Mouse (Mus musculus): ENCODE results near the gene Trex1. TPM values are rescaled to one million over a fixed set of nuclear protein-coding genes. Genes with fewer than 3 reads are reported as not detected.

Trex1 gene
- polyA plus RNA-seq, 1 experiment from 2014 or later, result 10.6 TPM

DNA sequence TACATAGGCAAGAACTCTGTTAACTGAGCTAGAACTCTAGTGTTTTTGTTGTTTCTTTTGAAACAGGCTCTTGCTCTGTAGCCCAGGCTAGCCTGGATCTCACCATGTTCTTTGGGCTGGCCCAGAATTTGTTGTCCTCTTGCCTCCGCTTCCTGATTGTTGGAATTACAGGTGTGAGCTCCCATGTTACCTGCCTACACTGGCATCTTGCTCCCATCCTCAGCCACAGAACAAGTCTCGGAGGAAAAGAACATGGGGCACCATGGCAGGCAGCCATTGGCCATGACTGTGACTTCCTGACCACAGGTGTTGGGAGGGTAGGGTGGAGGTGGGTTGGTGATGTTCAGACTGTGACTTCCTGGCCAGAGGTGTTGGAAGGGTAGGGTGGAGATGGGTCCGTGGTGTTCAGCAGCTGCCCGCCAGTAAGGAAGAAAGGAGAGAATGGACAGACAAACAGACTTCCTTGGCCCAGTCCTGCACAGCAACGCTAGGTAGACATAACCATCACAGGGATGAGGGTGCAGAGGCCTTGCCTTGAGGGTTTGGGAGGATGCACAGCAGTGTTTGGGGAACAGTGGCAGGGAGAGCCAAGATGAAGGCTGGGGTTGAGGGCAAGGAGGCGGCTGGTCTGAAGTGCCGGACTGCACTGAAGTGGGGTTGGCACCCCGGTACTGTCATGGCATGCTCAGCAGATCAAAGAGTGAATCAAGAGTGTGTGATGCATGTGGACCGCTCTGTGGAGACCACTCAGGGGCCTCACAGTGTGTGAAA is 6.9 kb downstream of the Trex1 start:
- Histone ChIP-seq H3K4me2 (no peak overlapping the region), H3K4me3 (ENCODE audit: low read depth, low read length) (no peak overlapping the region), H3K4me1 (ENCODE audit: insufficient read depth) (0 out of 2 replicates have a peak, but pooled peaks cover 4% of the 10 kb centered on the region), H3K9me3 (ENCODE audit: low read depth, low read length) (no peaks in the 10 kb centered on the region), H3K27ac (ENCODE audit: low read depth) (no peak overlapping the region), H3K36me3 (ENCODE audit: insufficient read depth) (peaks cover 20% of the 10 kb centered on the region), H3K27me3 (ENCODE audit: insufficient read depth, low read length) (no peaks in the 10 kb centered on the region), H3K9ac (no peak overlapping the region)
- TF ChIP-seq CTCF (IDR thresholded peaks at IDR 0.05; ENCODE audit: low read depth), result no peak
- no peak for ATAC-seq (ENCODE audit: insufficient read depth)
- no peak for DNase-seq
- WGBS, result 88% methylated on average over 9 of the region's 9 CpGs

DNA sequence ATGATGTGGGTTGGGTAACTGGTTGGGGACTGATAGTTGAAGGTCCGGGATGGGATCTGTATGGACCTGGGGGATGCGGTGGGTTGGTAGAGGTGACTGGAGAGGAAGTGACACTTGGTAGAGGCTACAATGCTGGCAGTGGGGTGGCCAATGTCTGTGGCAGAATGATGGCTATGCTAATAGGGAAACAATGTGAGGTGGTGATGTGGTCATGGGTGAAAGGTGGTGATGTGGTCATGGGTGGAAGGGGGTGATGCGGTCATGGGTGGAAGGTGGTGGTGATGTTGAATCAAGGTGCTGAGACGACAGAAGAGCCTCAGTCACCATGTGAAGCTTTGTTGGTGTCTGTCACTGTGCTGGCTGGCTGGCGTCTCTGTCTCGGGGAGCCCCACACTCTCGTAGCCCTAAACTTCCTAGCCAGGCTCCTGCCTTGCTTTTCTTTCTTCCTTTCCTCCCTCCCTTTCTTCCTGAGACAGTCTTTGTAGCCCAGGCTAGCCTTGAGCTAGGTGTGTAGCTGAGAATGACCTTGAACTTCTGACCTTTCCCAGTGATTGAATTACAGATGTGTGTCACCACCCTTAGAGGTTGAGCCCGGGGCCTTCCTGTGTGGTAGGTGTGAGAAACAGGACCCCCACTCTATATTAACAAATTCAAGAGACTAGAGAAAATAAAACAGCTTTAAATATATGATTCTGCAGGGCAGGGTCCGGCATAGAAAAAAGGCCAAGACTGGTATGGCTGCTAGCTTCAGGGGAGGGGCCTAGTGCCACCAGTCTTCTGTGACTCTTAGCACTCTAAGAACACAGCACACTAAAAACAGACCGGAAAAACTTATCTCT is 7.7 kb downstream of the Trex1 start:
- DNase-seq (no peak), ATAC-seq (ENCODE audit: insufficient read depth) (no peak)
- Histone ChIP-seq H3K27me3 (ENCODE audit: insufficient read depth, low read length) (no peaks in the 10 kb centered on the region), H3K4me2 (no peak overlapping the region), H3K4me3 (ENCODE audit: low read depth, low read length) (no peak overlapping the region), H3K9me3 (ENCODE audit: low read depth, low read length) (no peaks in the 10 kb centered on the region), H3K36me3 (ENCODE audit: insufficient read depth) (peaks cover 12% of the 10 kb centered on the region; the same call in 1 of the 2 replicates), H3K4me1 (ENCODE audit: insufficient read depth) (0 out of 2 replicates have a peak, but pooled peaks cover 4% of the 10 kb centered on the region), H3K27ac (ENCODE audit: low read depth) (no peak overlapping the region), H3K9ac (no peak overlapping the region)
- WGBS, result 84% methylated on average over 10 of the region's 10 CpGs
- no peak for TF ChIP-seq CTCF (IDR thresholded peaks at IDR 0.05; ENCODE audit: low read depth)

DNA sequence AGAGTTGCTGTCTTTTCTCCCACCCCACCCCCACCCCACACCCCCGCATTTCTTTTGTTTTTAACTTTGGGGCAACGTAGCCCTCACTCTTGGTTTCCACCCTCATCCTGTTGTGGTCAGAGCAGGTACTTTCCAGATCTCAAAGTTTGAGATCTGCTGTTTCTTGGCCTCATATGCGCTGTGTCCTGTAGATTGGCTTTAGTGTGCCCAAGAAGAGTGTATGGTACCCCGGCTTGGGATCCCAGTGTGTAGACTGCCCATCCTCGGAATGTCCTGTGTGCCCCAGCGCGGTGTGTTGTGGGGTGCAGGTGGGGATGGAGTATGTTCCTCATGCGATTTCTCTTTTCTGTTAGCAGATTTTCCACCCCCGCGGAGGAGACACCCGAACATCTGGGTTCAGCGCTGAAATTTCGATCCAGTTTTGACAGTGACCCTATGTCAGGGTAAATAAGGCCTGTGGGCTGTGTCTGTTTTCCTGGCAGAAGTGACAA is 8.5 kb downstream of the Trex1 start:
- WGBS, result 91% methylated on average over 13 of the region's 13 CpGs
- TF ChIP-seq CTCF (IDR thresholded peaks at IDR 0.05; ENCODE audit: low read depth), result no peak
- DNase-seq (no peak), ATAC-seq (ENCODE audit: insufficient read depth) (no peak)
- no peak overlapping the region for H3K27ac ChIP-seq (ENCODE audit: low read depth)
- 0 out of 2 replicates have a peak, but pooled peaks cover 4% of the 10 kb centered on the region for H3K4me1 ChIP-seq (ENCODE audit: insufficient read depth)
- H3K9ac ChIP-seq, result no peak overlapping the region
- H3K4me3 ChIP-seq (ENCODE audit: low read depth, low read length), result no peak overlapping the region
- no peaks in the 10 kb centered on the region for H3K27me3 ChIP-seq (ENCODE audit: insufficient read depth, low read length)
- H3K4me2 ChIP-seq, result no peak overlapping the region
- no peaks in the 10 kb centered on the region for H3K9me3 ChIP-seq (ENCODE audit: low read depth, low read length)
- peaks cover 5% of the 10 kb centered on the region; the same call in 1 of the 2 replicates for H3K36me3 ChIP-seq (ENCODE audit: insufficient read depth)

DNA sequence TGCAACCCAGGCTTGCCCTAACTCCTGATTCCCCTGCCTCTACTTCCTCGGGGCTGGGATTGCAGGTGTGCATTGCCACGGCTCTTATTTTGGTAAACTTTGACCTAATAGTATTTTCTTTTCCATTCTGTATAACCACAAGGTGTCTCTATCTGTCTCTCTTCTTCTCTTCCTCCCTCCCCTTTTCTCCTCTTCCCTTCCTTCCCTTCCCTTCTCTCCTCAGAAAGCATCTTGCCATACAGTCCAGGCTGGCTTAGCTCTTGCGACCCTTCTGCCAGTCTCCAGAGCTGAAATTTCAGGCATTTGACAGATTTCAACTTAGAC is 8.9 kb downstream of the Trex1 start:
- H3K4me3 ChIP-seq (ENCODE audit: low read depth, low read length), result no peak overlapping the region
- H3K36me3 ChIP-seq (ENCODE audit: insufficient read depth), result peaks cover 5% of the 10 kb centered on the region; the same call in 1 of the 2 replicates
- no peak overlapping the region for H3K27ac ChIP-seq (ENCODE audit: low read depth)
- H3K9me3 ChIP-seq (ENCODE audit: low read depth, low read length), result no peaks in the 10 kb centered on the region
- H3K9ac ChIP-seq, result no peak overlapping the region
- TF ChIP-seq CTCF (IDR thresholded peaks at IDR 0.05; ENCODE audit: low read depth), result no peak
- DNase-seq (no peak), ATAC-seq (ENCODE audit: insufficient read depth) (no peak)
- no peak overlapping the region for H3K4me2 ChIP-seq
- 0 out of 2 replicates have a peak, but pooled peaks cover 4% of the 10 kb centered on the region for H3K4me1 ChIP-seq (ENCODE audit: insufficient read depth)
- H3K27me3 ChIP-seq (ENCODE audit: insufficient read depth, low read length), result no peaks in the 10 kb centered on the region
- 65% methylated on average over 3 of the region's 3 CpGs for WGBS

DNA sequence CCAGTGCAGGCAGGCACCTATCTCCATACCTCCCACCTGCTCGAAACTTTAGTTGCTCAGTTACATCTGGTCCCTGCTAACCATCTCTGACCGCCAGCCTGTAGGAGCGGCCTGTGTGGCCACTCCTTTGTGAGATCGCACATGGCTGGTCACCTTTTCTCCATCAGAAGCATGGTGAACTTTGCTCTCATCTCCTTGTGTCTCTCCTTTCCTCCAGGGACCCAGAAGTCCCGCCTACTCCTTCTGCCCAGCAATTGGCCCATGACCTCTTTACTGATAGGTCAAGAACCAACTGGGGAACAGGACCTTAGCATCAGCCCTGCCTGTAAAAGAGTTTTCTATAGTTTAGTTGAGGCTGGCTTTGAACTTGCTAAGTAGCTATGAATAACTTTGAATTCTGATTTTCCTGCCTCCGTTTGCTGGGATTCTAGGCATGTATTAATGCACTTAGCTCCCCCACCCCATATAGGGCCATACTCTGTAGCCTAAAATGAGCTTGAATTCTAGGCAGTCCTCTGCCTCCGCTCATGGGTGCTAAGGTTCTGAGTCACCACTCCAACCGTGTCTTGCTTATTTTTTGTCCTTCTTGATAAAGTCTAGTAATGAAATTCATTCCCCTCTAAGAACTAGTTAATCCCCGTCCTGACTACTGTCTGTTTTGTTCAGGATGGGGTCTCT is 9.4 kb downstream of the Trex1 start:
- 77% methylated on average over 9 of the region's 9 CpGs for WGBS
- no peak overlapping the region for H3K4me2 ChIP-seq
- no peak for DNase-seq

DNA sequence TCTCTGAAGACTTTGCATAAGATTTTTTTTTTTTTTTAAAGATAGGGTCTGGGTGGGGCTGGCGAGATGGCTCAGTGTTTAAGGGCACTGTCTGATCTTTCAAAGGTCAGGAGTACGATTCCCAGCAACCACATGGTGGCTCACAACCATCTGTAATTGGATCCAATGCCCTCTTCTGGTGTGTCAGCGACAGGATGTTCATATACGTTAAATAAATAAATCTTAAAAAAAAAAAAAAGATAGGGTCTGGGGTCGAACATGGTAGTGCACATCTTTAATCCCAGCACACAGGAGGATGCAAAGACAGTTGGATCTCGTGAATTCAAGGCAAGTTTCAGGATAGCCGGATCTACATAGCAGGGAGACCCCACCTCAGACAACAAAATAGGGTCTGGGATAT is 10.2 kb downstream of the Trex1 start:
- H3K4me2 ChIP-seq, result no peak overlapping the region
- H3K9me3 ChIP-seq (ENCODE audit: low read depth, low read length), result no peaks in the 10 kb centered on the region
- H3K27ac ChIP-seq (ENCODE audit: low read depth), result no peak overlapping the region
- H3K4me1 ChIP-seq (ENCODE audit: insufficient read depth), result no peaks in the 10 kb centered on the region
- no peak for ATAC-seq (ENCODE audit: insufficient read depth)
- H3K27me3 ChIP-seq (ENCODE audit: insufficient read depth, low read length), result no peaks in the 10 kb centered on the region
- peaks cover 5% of the 10 kb centered on the region; the same call in 1 of the 2 replicates for H3K36me3 ChIP-seq (ENCODE audit: insufficient read depth)
- H3K9ac ChIP-seq, result no peak overlapping the region
- H3K4me3 ChIP-seq (ENCODE audit: low read depth, low read length), result no peak overlapping the region
- DNase-seq, result no peak
- WGBS, result 60% methylated on average over 7 of the region's 7 CpGs
- TF ChIP-seq CTCF (IDR thresholded peaks at IDR 0.05; ENCODE audit: low read depth), result no peak

More for the DNA sequence above, 9.4 kb downstream of the Trex1 start:
- no peak for ATAC-seq (ENCODE audit: insufficient read depth)
- peaks cover 5% of the 10 kb centered on the region; the same call in 1 of the 2 replicates for H3K36me3 ChIP-seq (ENCODE audit: insufficient read depth)
- no peak overlapping the region for H3K4me3 ChIP-seq (ENCODE audit: low read depth, low read length)
- TF ChIP-seq CTCF (IDR thresholded peaks at IDR 0.05; ENCODE audit: low read depth), result no peak
- 0 out of 2 replicates have a peak, but pooled peaks cover 4% of the 10 kb centered on the region for H3K4me1 ChIP-seq (ENCODE audit: insufficient read depth)
- H3K27me3 ChIP-seq (ENCODE audit: insufficient read depth, low read length), result no peaks in the 10 kb centered on the region
- H3K27ac ChIP-seq (ENCODE audit: low read depth), result no peak overlapping the region
- no peaks in the 10 kb centered on the region for H3K9me3 ChIP-seq (ENCODE audit: low read depth, low read length)
- H3K9ac ChIP-seq, result no peak overlapping the region

Measured in lung, embryonic 14.5 days (tissue).